Mouse (Mus musculus) thymus, postnatal 10 days (tissue): ENCODE results near the gene Akr1b3.

Source experiments
- DNase-seq, 2 experiments: peaks; one replicate each; pipeline ENCODE4 v3.0.0; 2021; ENCODE audit warnings: low spot score in 2 of 2

Akr1b3 gene

DNA sequence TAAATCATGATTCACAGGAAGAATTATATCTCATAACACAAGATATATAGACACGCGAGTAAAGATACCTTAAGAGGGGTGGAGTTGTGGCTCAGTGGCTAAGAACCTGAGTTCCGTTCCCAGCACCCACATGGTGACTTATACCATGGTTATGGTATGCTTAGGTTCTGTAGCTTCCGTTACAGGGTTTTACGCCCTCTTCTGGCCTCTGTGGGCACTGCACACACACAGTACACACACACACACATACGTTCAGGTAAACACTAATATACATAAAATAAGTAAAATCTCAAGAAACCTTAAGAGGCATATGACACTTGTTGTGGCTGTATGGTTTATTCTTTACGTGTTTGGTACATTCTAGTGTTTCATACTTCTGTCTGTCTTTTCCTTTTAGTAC is 4.8 kb upstream of the Akr1b3 start:
- no peak for DNase-seq

DNA sequence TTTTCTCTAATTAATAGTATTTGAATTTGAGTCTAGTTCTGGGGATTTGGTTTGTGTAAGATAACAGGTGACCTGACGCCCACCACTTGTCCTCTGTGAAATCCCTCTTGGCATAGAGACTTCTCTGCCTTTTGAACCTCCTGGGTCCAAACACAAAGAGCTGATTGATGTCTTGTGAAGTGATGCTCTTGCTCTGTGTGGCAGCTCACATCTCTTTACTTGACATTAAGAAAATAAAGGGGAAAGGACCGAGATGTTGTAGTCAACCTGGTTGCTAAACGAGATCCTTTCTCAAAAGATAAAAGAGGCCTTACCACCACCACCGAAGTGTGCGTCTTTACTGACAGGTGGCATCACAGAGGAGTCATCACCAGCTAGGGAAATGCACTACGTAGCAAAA is 1.4 kb upstream of the Akr1b3 start:
- peak; percentile 12 to 18 for DNase-seq

DNA sequence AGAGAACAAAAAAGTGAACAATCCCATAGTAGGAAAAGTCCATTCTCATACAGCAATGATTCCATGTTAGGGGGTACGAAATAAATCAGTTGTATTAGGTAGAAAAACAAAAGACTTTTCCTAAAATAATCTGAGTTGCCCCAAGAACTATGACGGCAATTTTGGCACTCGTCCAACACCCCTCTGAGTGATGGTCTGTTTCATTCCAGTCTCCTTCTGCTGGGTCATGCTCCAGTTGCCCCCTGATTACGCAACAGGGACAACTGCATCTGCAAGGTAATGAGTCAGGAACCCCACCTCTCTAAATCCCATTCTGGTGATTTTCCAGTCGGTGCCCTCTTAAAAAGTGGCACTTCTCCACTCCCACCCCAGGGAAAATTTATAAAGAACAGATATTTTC is 894 bp upstream of the Akr1b3 start:
- peak in 1 of 2 experiments; percentile 15 for DNase-seq

DNA sequence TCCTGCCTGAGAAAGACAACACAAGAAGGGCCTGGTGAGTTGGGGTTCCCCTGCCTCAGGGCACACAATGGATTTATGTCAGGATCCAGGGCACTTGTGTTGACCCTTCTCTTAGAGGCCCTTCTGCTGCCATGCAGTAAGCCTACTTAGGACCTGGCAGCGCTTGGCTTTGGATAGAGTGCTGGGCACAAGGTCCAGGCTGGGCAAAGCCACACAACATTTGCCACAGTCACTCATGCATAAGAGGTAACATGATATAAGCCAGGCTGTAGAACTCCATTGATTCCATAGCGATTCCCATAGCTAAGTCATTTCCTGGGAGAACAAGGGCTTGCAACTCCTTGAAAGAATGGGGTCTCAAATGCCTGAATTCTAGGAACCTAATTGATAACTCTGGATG is 3.4 kb downstream of the Akr1b3 start:
- DNase-seq = no peak

DNA sequence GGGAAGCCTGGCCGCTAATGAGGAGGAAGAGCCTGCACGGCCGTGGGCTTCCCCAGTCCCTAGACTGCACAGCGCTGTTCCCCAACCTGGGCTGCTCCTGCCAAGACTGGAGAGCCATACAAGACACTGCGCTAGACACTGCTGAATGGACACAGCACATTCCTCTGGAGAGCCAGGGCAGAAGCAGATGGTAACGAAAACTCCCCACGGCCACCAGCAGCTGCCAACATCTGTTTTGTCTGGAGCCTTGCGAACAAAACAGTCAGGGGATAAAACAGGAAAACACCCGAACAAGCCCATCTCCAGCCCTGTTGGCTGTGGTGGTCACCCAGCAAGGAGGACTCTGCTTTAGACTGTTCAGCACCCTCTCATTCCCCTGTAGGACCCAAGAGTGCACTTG is 3.9 kb downstream of the Akr1b3 start:
- DNase-seq = no peak

DNA sequence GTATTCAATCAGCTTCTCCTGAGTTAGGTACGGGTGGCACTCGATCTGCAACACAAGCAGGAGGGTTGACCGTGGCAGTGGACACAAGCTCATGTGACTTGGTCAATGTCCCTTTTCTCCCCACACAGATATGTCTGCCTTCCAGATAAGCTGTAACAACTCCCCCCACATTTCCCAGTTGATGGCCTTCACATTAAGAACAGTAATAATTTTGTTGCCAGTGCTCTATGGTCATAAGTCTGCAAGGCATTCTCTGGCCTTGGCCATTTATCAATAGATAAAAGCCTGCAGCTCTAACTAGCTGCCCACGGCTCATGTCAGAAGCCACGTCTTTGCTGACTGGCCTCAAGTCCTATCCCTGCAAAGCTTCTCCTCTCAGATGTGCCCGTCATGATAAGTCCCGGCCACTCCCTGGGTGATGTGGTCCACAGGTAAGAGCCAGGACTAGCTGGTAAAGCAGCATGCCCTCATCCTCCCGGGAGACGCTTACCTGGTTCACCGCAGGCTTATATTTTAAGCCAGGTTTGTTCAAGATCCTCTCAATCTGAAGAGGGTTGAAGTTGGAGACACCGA is 7.2 kb downstream of the Akr1b3 start:
- no peak for DNase-seq

DNA sequence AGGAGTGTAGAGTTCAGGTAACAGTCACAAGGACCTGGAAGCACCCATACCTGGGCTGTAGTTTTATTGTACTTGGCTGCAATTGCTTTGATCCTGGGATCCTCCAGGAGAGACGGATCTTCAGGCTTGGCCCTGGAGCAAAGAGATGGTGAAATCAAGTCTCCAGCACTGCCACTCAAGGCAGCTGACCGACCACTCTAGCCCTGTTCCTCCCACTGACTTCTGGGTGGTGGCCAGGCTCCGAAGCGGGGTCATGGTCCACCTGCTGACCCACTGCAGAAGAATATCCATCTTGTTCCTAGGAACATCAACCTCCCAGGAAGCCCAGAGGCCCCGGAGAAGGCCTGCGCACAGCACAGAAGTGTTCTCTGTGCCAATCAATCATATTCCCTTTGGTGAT is 7.8 kb downstream of the Akr1b3 start:
- DNase-seq = no peak

DNA sequence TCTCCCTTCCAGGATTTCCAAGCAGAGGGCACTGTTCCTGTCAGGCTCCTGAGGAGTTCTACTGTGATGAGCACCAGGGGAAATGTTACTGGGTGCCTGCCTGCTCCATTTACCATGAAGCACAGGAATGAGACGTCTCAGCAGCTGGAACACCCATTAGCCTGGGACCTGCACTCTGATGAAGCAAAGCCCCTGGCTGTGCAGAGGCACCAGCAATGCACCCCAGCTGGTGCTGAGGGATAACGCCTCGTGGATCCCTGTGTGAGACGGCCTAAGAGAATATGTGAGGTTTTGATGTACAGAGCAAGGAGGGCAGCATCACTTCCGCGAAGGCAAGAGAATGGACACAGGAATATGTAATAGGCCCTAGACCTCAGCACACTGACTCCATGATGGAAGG is 10.5 kb downstream of the Akr1b3 start:
- no peak for DNase-seq

DNA sequence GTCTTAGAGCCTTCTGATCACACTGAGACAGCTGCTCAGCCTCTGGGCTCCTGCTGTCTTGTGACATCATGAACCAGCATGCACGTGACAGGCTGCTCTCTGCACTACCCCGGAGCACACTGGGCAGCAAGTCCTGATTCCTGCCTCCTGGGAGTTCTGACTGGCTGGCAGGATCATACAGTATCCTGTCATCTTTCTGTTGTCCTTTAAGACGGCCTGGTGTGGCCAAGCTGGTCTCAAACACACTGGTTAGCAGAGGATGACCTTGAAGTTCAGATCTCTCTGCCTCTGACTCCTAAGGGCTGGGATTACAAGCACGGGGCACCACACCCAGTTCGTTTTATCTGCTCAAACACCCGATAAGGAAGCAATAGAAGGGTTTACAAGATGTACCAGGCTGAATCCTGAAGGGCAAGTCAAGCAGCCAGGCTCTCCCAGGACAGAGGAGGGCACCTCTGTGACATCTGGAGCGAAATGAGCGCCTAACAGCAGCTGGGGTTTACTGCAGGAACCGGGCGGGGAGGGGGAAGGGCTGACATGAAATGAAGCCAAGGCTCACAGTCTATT is 12.5 kb downstream of the Akr1b3 start:
- DNase-seq = no peak

DNA sequence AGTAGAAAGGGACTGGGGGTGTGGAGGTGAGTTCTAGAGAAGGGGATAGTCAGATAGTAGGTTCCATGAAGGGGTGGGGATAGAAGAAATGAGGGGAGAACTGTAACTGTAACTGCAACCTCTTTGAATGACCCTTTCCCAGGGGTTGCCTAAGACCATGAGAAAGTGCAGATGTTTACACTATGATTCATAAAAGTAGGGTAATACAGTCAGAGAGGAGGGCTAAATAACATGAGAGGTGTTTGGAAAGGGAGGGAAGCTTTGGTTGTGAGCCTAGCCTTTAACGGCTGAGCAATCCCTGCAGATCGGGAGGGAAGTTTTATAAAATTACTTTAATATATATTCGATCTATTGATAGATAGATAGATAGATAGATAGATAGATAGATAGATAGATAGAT is 20.2 kb downstream of the Akr1b3 start:
- no peak for DNase-seq

DNA sequence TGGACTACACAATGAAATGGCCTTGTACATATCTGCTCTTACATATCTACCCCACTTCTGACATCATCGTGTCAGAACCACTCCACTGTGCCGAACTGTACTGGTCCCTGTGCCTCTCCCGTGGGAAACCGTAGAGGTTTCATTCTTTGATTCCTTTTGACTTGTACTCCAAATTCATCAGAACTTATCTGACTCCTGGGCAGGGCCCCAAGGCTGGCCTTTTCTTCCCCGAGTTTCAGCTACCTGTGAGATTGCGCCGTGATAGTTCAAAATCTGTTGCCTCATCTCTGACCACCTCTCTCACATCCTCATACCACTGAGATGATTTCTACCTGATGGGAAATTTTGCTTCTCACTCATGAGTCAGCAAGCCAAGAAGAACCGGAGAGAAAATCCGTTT is 21.8 kb downstream of the Akr1b3 start:
- DNase-seq = no peak

DNA sequence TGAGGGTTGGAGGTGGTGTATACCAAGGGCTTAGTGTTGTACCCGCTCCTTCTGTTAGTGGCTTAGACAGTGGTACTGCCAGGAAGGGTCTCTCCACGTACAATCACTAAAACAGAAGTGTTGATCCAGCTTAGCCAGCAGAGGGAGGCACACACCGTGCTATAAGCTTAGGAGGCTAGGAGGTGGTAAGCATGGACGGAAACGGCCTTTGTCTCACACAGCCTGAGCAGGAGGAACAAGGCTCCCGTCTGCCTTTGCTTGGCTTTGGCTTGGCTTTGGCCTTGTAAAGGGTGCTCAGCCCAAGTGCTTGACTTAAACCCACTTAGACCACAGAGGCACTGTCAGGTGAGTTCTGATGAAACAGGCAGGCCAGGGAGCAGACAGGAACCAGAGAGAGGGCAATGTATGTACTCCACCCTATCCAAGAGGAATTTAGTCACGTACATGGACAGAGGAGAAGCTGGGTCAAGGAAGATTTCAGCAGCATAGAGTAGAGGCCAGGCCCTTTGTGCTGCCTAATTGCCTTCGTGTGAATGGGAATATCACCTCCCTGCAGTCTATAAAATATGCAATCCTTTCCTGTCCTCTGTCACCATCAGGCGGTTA is 24.3 kb downstream of the Akr1b3 start:
- peak; percentile 64 to 81 for DNase-seq

DNA sequence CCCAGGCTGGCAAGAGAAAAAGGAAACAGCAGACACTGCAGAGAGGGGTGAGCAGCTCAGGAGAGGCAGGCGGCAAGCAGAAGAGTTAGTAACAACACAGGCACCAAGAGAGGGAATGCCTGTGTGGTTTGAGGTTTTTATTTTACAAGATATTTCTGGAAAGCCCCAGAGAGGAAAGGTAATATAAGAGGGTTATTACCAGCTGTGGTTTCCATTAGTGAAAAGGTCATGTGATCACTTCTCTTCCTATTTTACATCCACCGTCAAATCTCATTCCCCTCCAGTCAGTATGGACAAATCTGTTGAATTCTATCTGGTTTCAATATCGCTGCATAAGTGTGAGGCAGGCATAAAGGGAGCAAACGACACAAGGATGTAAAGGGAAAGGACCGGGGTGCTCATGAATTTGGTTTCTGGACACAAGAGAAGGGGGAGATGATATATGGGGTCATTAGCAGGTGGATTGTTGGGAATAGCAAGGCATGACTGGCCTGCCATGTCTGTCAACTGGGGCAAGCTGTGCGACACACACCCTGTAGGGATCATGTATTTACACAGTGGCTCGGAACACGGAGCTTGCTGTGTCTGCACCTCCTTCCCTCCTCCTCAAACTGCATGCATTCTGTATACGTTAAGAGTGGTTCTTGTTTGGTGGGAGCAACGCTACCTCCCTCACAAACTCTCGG is 24.9 kb downstream of the Akr1b3 start:
- no peak for DNase-seq

DNA sequence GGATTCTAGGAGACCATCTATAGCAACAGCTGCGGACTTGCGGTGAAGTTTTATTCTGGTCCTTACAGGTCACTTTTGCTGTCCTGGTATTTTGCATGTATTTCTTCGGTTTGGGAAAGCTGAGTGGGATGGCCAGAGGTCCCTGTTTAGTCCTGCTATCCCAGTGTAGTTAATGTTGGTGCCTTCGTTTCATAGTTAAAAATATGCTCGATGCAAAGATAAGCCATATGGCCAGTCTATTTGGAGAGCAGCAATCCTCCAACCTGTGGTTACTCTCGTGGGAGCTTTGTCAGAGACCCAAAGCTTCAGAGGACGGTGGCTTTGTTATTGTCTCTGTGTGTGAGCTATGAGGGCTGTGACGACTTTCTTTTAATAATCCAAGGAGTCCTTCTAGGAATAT is 26.6 kb downstream of the Akr1b3 start:
- DNase-seq = no peak

DNA sequence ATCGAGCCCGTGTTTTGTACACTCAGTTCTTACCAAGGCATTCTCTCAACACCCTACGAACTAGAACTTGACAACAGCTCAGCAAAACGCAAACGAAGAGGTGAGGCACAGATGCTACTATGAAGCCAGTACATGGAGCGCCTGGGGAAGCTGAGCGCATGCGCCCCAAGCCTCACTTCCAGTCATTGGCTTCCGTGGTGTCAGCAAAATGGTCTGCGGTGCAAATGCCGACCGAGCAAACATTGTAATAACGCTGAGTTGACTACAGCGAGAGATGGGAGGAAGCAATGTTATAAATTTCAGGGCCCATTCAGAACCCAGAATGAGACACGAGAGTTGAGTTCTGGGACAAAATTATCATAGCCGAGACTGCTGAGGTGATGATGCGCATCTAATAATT is 27.2 kb downstream of the Akr1b3 start:
- DNase-seq = no peak

DNA sequence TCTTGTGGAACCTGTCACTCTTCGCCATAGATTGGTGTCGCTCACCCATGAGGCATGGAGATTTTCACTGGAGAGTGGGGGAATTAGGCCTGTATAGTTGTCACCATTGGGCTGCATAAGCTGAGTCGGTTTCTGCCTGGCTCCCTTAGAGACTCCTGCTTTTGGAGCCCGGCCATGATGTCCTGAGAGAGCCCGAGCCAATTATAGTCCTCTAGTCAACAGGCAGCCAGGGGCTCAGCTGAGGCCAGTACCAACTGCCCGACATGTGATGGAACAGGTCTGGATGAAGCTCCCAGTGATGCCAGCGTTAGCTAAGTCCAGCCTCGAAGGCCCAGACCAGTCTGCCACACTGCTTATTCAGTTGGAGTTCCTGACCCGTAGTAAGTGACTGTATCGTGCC is 29.2 kb downstream of the Akr1b3 start:
- no peak for DNase-seq

DNA sequence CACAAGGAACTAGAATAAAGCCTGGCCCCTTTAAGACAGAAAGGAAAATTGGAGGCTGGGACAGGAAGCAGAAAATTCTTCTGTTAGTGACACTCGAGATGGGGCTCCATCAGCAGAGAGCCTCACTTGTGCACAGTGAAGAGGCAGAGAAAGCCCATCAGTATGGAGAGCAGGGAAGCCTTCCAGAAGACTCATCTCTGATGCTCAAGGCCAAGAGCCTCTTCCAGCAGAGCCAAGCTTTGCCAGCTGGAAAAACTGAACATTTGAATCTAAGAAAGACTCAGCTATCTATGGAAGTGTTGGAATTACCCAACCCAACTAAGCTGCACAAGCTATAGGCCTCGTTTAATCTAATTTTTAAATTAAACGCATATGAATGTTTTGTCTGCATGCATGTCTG is 30.4 kb downstream of the Akr1b3 start:
- no peak for DNase-seq

DNA sequence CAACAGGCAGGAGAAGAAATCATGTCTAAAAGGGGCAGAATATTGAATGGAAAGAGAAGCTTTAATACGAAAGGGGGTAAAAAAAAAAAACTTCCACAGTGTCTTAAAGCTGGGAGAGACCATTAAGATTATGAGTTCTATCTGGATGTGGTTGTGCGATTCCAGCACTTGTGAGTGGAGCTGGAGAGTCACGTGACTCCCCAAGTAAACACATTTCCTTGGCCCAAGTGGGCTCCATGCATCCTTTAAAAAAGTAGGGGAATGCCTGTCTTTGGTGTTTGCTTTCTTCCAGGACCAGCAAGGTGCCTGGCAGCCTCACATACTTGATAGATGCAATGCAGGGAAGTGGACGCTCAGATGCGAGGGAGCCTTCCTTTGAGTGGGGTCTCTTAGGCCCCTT is 38.9 kb downstream of the Akr1b3 start:
- DNase-seq = no peak

DNA sequence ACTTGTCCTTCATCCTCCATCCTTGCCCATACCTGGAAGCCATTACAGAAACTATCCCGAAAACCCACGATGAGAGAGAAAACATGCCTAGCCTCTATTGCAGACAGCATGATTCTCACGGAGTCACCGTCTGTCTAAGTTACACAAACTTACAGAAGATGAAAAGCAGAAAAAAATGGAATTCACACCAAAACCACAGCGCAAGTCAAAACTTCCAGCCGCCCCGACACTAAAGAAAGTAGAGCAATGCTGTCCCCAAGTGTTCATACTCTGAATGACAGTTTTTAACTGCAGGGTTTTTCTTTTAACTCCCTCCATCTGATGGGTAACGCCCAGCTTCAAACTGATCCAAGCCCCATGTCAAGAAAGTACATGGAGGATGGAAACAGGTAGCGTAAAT is 39.6 kb downstream of the Akr1b3 start:
- peak; percentile 39 to 69 for DNase-seq

DNA sequence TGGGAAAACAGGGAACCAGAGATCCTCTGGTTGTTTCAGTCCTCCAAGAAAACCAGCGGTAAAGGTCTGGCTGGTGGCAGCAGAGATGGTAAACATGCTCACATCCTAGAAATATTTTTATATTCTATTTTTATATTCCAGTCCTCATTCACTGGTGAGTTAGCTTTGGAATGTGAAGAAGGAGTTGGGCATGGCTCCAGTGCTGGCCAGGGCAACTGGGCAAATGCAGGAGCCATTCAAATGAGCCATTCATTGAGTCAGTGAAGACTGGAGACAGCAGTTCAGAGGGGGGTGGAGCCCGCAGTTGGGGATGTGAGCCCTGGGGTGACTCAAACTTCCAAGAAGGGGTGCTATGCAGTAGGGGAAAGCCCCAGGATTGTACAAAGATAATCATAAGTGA is 42.9 kb downstream of the Akr1b3 start:
- no peak for DNase-seq

DNA sequence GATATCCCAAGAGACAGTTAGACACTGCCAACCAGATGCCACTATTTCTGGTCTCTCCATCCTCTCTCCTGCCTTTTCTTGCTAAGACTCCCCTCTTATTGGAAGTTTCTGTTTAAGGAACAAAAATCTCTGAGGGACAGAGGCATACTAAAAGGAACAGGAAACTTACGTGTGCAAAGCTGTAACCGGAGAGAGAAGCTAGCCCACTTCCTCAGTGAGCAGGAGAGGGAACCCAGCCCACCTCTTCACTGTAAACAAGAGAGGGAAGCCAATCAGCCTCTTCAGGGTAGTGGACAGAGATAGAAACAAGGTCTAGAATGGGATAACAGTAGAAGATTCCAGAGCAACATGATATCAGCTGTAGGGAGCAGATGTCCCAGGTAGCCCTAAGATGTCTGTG is 44.2 kb downstream of the Akr1b3 start:
- DNase-seq = no peak

DNA sequence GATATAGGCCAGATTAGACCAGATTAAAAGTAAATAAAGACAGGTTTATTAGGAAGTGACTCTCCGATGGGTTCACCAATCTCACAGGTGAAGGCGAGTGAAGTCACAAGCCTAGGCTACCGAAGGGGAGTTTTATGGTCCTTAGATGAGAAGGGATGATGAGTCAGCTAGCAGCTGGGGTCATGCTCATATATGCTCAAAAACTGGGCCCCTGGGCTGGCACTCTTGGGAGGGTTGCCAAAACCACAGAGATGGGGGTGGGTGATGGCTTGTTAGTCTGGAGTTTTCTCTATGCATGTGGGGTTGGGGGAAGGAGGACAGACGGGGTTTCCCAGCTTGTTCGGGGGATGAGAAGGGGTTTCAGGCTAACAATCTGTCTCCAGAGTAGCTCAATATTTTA is 44.8 kb downstream of the Akr1b3 start:
- no peak for DNase-seq

DNA sequence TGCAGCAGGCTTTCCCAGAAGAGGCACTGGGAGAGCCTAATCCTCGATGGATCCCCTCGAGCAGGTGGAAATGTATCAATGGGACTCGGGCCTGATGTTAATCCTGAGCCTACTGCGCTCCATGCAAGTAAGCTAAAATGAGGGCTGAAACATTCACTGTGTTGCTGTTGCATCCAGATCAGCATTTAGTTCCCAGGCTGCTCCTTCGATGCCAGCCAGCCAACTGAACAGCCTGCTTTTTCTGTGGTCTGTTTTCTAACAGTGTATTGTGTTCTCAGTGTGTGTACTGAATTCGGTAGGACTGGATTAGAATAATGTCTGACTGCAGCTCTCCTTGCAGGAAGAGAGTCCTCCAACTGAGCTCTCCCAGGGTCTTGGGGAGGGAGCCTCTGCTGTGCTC is 46.6 kb downstream of the Akr1b3 start:
- no peak for DNase-seq
